Mouse (Mus musculus) kidney, postnatal 0 days (tissue): ENCODE results near the gene Pcf11. TPM values are rescaled to one million over a fixed set of nuclear protein-coding genes. Genes with fewer than 3 reads are reported as not detected.

ENCODE experiments used
- ATAC-seq: fragments of 200-750 bp; cut with Nextera tagmentation; replicated peaks from 2 replicates; pipeline ENCODE4 v1.8.0; 2017; ENCODE audit warnings: low read depth, moderate number of reproducible peaks, moderate TSS enrichment, moderate library complexity; ENCODE audit not compliant: low FRiP score
- DNase-seq: peaks from one replicate; pipeline ENCODE4 v3.0.0-alpha.2; 2016; ENCODE audit warnings: low spot score
- H3K27ac ChIP-seq: fragments of 300-500 bp; sonication (generic); 2 replicates; pipeline ENCODE4 v1.5.1; 2014; ENCODE audit warnings: mild to moderate bottlenecking
- H3K27me3 ChIP-seq: fragments of 300-500 bp; sonication (generic); 2 replicates; pipeline ENCODE4 v1.6.1; 2014; ENCODE audit warnings: low read length, mixed read lengths; ENCODE audit not compliant: insufficient read depth
- H3K36me3 ChIP-seq: fragments of 300-500 bp; sonication (generic); 2 replicates; pipeline ENCODE4 v1.6.1; 2014; ENCODE audit warnings: low read length, mixed read lengths; ENCODE audit not compliant: insufficient read depth
- H3K4me1 ChIP-seq: fragments of 300-500 bp; sonication (generic); replicated peaks from 2 replicates; pipeline ENCODE4 v1.6.1; 2014; ENCODE audit warnings: antibody characterized with exemption, low read length, mixed read lengths; ENCODE audit not compliant: insufficient read depth
- H3K4me2 ChIP-seq: fragments of 300-500 bp; sonication (generic); 2 replicates; pipeline ENCODE4 v1.6.1; 2014; ENCODE audit warnings: mild to moderate bottlenecking, low read length, moderate library complexity, mixed read lengths
- H3K4me3 ChIP-seq: fragments of 300-500 bp; sonication (generic); replicated peaks from 2 replicates; pipeline ENCODE4 v1.5.1; 2014; ENCODE audit warnings: low read depth, low read length
- H3K9ac ChIP-seq: fragments of 300-500 bp; sonication (generic); 2 replicates; pipeline ENCODE4 v1.6.1; 2014; ENCODE audit warnings: low read depth, low read length
- H3K9me3 ChIP-seq: fragments of 300-500 bp; sonication (generic); replicated peaks from 2 replicates; pipeline ENCODE4 v1.6.1; 2016; ENCODE audit warnings: low read length, inconsistent platforms, mixed read lengths
- CTCF ChIP-seq: IDR thresholded peaks from 2 replicates; pipeline ENCODE4 v1.5.1; 2016; ENCODE audit warnings: antibody characterized with exemption, low read depth, mild to moderate bottlenecking, moderate library complexity
- WGBS: fragments of 180-500 bp; shearing (Covaris S2); extraction: QIAGEN DNeasy Blood & Tissue Kit; methylation state at CpG from one replicate; pipeline ENCODE4 v1.1.7; 2014; 5-methylcytosine and 5-hydroxymethylcytosine counted together
- polyA plus RNA-seq: library from polyadenylated mRNA; unstranded; fragments of >200 nt; fragmentation: Nextera tagmentation; extraction: Ambion mirVana; gene quantifications from 2 replicates; pipeline ENCODE4 v1.2.1, GENCODE M21; 2015

Gene Pcf11
- polyA plus RNA-seq, result 17.8 and 20.9 TPM in 2 replicates

DNA sequence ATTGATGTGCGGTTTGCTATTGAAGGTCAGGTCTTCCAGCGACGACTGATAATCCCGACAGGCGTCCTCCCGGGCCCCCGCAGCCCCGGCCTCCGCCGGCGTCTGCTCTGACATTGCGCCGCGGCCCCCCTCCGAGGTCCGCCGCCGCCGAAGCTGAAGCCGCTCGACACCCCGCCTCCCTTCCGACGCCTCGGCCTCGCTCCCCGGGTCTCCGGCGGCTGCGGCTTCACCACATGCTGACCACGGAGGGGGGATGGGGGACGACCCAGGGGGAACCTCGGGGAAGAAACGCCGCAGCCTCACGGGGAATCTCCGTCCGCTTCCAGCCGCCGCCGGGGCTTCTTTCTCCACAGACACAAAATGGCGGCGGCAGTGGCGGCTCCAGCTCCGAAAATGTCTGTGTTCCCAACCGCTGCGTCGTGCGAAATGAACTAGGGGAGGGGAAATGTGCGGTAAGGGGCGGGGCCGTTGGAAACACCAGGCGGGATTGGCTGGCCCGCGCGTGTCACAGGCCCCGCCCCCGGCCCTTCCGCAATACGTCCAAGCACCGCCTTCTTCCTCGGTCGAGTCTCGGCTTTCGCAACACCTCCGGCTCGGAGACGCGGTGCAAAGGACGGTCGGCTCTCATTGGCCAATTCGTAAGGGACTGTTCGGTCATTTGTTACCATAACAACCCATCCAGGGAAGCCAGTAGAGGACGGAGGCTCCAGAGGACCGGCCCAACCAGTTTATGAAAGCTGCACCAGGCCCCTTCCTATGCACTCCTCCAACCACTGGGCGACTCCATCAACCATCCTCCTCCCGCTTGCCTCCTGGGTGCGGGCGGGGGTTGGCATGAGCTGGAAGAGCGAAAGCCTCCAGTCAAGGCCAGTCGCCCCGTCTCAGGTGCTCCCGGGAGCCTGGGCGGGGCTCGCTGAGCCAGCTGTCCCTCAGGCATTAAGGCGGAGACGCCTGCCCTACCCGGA is at the start of gene Pcf11:
Gene Pcf11 (minus strand): TSS at position 428 of the 965 bp plus-strand sequence.
- H3K9me3 ChIP-seq, result no peaks in the 10 kb centered on the region
- H3K27ac ChIP-seq, result peak within 1 kb of the TSS; percentile 95
- H3K4me1 ChIP-seq, result peaks cover 14% of the 10 kb centered on the region
- under 1% methylated on average over 87 of the region's 88 CpGs for WGBS
- peak; percentile 100 for DNase-seq
- H3K36me3 ChIP-seq, result no peaks in the 10 kb centered on the region
- TF ChIP-seq CTCF, result peak; percentile 29; the same call in 1 of the 2 replicates
- H3K4me2 ChIP-seq, result peak within 1 kb of the TSS; percentile 74
- ATAC-seq, result peak; percentile 99
- H3K9ac ChIP-seq, result peak within 1 kb of the TSS; percentile 99
- H3K4me3 ChIP-seq, result peak within 1 kb of the TSS; percentile 97
- H3K27me3 ChIP-seq, result no peaks in the 10 kb centered on the region

DNA sequence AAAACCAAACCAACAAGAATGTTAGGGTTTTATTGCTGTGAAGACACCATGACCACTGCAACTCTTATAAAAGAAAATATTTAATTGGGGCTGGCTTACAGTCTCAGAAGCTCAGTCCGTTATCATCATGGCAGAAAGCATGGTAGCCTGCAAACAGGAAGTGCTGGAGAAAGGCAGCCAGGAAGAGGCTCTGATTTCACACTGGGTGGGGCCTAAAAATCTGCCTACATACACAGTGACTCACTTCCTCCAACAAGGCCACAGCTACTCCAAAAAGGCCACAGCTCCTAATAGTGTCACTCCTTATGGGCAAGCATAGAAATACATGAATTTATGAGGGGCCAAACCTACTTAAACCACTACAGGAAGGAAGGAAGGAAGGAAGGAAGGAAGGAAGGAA is 45.3 kb upstream of the Pcf11 start:
- ATAC-seq, result no peak
- H3K9ac ChIP-seq, result no peak overlapping the region
- no peak overlapping the region for H3K4me2 ChIP-seq
- H3K36me3 ChIP-seq, result no peaks in the 10 kb centered on the region
- no peaks in the 10 kb centered on the region for H3K4me1 ChIP-seq
- H3K9me3 ChIP-seq, result no peaks in the 10 kb centered on the region
- H3K27ac ChIP-seq, result no peak overlapping the region
- no peaks in the 10 kb centered on the region for H3K27me3 ChIP-seq
- H3K4me3 ChIP-seq, result no peak overlapping the region
- TF ChIP-seq CTCF, result no peak
- DNase-seq, result no peak
- WGBS, result 81% methylated on average over 1 of the region's 1 CpGs

DNA sequence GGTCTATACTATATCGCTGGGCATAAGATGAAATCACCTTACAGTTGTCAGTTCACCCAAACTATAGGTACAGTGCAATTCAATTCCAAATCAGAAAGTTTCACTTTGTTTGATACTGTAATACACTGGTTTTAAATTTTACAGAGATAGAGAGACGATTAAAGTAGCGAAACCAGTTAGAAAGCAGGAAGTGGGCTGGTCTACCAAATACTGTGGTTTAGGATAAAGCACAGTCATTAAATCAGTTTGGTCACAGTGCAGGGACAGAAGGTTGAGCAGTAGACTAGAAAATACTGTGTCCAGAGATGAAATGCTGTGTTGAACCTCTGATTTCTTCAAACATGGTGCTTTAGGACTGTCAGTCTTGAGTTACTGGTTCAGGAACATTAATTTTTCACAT is 41.9 kb upstream of the Pcf11 start:
- Histone ChIP-seq H3K36me3 (no peaks in the 10 kb centered on the region), H3K4me1 (no peaks in the 10 kb centered on the region), H3K9ac (no peak overlapping the region), H3K9me3 (no peaks in the 10 kb centered on the region), H3K27ac (no peak overlapping the region), H3K27me3 (no peaks in the 10 kb centered on the region), H3K4me2 (no peak overlapping the region), H3K4me3 (no peak overlapping the region)
- WGBS, result 65% methylated on average over 3 of the region's 3 CpGs
- ATAC-seq (no peak), DNase-seq (no peak)
- no peak for TF ChIP-seq CTCF

- Histone ChIP-seq H3K4me1 (no peaks in the 10 kb centered on the region), H3K36me3 (no peaks in the 10 kb centered on the region), H3K27me3 (no peaks in the 10 kb centered on the region), H3K4me3 (no peak overlapping the region), H3K27ac (no peak overlapping the region), H3K9me3 (no peaks in the 10 kb centered on the region), H3K9ac (no peak overlapping the region), H3K4me2 (no peak overlapping the region)
- ATAC-seq (no peak), DNase-seq (no peak)
- TF ChIP-seq CTCF, result no peak
- WGBS, result 24% methylated on average over 2 of the region's 2 CpGs
Observed at GRCm38 (mm10) chr7:92709573-92709972, 39.8 kb upstream of the Pcf11 start.

DNA sequence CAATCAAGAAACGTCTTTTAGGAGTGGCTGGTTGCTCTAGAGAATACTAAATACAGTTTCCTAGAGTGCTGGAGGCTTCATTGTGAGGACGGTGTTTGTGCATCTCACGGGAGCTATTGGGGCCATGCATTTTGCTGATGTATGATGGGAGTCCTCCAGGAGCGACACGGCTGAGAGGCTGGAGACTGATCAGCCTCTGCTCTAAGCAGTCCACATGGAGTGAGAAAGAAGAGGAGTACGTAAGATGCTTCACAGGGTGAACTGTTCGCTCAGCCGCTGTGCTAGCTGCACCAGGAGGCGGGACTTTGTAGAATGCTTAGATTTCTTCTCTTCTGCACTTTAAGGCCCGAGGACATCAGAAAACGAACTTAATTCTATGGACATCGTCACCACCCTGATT is 37.0 kb upstream of the Pcf11 start:
- Histone ChIP-seq H3K4me2 (no peak overlapping the region), H3K4me3 (no peak overlapping the region), H3K27me3 (no peaks in the 10 kb centered on the region), H3K4me1 (no peaks in the 10 kb centered on the region), H3K36me3 (no peaks in the 10 kb centered on the region), H3K9ac (no peak overlapping the region), H3K9me3 (no peaks in the 10 kb centered on the region), H3K27ac (no peak overlapping the region)
- ATAC-seq, result no peak
- 73% methylated on average over 12 of the region's 12 CpGs for WGBS
- DNase-seq, result no peak
- no peak for TF ChIP-seq CTCF

- H3K27me3 ChIP-seq, result no peaks in the 10 kb centered on the region
- no peaks in the 10 kb centered on the region for H3K4me1 ChIP-seq
- no peak overlapping the region for H3K9ac ChIP-seq
- H3K4me2 ChIP-seq, result no peak overlapping the region
- H3K9me3 ChIP-seq, result no peaks in the 10 kb centered on the region
- TF ChIP-seq CTCF, result no peak
- H3K27ac ChIP-seq, result no peak overlapping the region
- ATAC-seq, result no peak
- 57% methylated on average over 2 of the region's 2 CpGs for WGBS
- H3K36me3 ChIP-seq, result no peaks in the 10 kb centered on the region
- H3K4me3 ChIP-seq, result no peak overlapping the region
- no peak for DNase-seq
Observed at GRCm38 (mm10) chr7:92705534-92705933, 35.8 kb upstream of the Pcf11 start.
